In genomic region chr9:110532538-110533291, GRCm38 (mm10) we compare ENCODE assay signal across 8 mouse cellular contexts. TPM values are rescaled to one million over a fixed set of nuclear protein-coding genes. Genes with fewer than 3 reads are reported as not detected.
DNase-seq lines count a peak whose midpoint lies in the region; ATAC-seq and TF ChIP-seq lines count a peak whose summit lies in the region.

Setd2 (plus strand) TSS chr9:110532597.

- TF ChIP-seq CTCF in intestine, postnatal 0 days (IDR thresholded peaks at IDR 0.05; ENCODE audit: low read depth), result no peak

- under 1% methylated on average over 108 of the region's 109 CpGs for WGBS in embryonic facial prominence, embryonic 10.5 days
- WGBS in intestine, postnatal 0 days, result under 1% methylated on average over 84 of the region's 109 CpGs
- under 1% methylated on average over 92 of the region's 109 CpGs for WGBS in midbrain, embryonic 10.5 days

- ATAC-seq in intestine, postnatal 0 days, result peak; percentile 70

- peaks cover 30% of the 10 kb centered on the region for H3K36me3 ChIP-seq in embryonic facial prominence, embryonic 10.5 days (replicated peaks)
- no peaks in the 10 kb centered on the region for H3K36me3 ChIP-seq in intestine, postnatal 0 days (ENCODE audit: control insufficient read depth, insufficient read depth)
- H3K36me3 ChIP-seq in midbrain, embryonic 10.5 days, result peaks cover 22% of the 10 kb centered on the region

- H3K27ac ChIP-seq in embryonic facial prominence, embryonic 10.5 days (replicated peaks), result peak within 1 kb of the TSS; percentile 98
- peak within 1 kb of the TSS; percentile 99 for H3K27ac ChIP-seq in intestine, postnatal 0 days (ENCODE audit: low read depth, low read length)
- H3K27ac ChIP-seq in midbrain, embryonic 10.5 days (replicated peaks), result peak within 1 kb of the TSS; percentile 98

- peak within 1 kb of the TSS; percentile 99 for H3K9ac ChIP-seq in intestine, postnatal 0 days (ENCODE audit: low read depth, low read length)

- peak; percentile 79 for DNase-seq in 3134 (ENCODE audit: extremely low read depth, insufficient read length, low spot score)
- DNase-seq in adrenal gland, adult 8-10 months, result no peak
- peak; percentile 80 for DNase-seq in embryonic facial prominence, embryonic 10.5 days (ENCODE audit: low spot score)
- DNase-seq in gonadal fat pad, adult 2 months (ENCODE audit: low read depth), result no peak
- DNase-seq in left cerebral cortex, postnatal 36 days (ENCODE audit: low spot score in 2 of 2), result peak; percentile 75 to 78
- DNase-seq in midbrain, embryonic 10.5 days (ENCODE audit: low spot score), result peak; percentile 82
- DNase-seq in spleen, adult 18-20 months, result peak; percentile 61 to 72

- peaks cover 26% of the 10 kb centered on the region for H3K4me1 ChIP-seq in embryonic facial prominence, embryonic 10.5 days
- no peaks in the 10 kb centered on the region for H3K4me1 ChIP-seq in intestine, postnatal 0 days (replicated peaks; ENCODE audit: control insufficient read depth, insufficient read depth, low read length)
- peaks cover 32% of the 10 kb centered on the region for H3K4me1 ChIP-seq in midbrain, embryonic 10.5 days

- peak within 1 kb of the TSS; percentile 84 for H3K4me3 ChIP-seq in embryonic facial prominence, embryonic 10.5 days
- peak within 1 kb of the TSS; percentile 78 for H3K4me3 ChIP-seq in intestine, postnatal 0 days (ENCODE audit: low read depth, low read length)
- peak within 1 kb of the TSS; percentile 78 for H3K4me3 ChIP-seq in midbrain, embryonic 10.5 days

- peak within 1 kb of the TSS; percentile 80 for H3K4me2 ChIP-seq in intestine, postnatal 0 days (replicated peaks; ENCODE audit: low read depth)

- intact Hi-C loops in left cerebral cortex, postnatal 36 days (cut with DNase I), result loop anchor here (1.0 to 5.0 kb wide), 2 partner anchors 56 to 120 kb away; partner anchors contain the start of genes Kif9 and Klhl18

- H3K27me3 ChIP-seq in embryonic facial prominence, embryonic 10.5 days (replicated peaks; ENCODE audit: low read depth, poor library complexity, severe bottlenecking), result no peaks in the 10 kb centered on the region
- H3K27me3 ChIP-seq in intestine, postnatal 0 days (replicated peaks; ENCODE audit: control insufficient read depth, insufficient read depth, low read length), result no peaks in the 10 kb centered on the region
- no peaks in the 10 kb centered on the region for H3K27me3 ChIP-seq in midbrain, embryonic 10.5 days (ENCODE audit: low read depth, poor library complexity, severe bottlenecking)

- no peaks in the 10 kb centered on the region for H3K9me3 ChIP-seq in embryonic facial prominence, embryonic 10.5 days
- no peaks in the 10 kb centered on the region for H3K9me3 ChIP-seq in intestine, postnatal 0 days (ENCODE audit: control insufficient read depth)
- H3K9me3 ChIP-seq in midbrain, embryonic 10.5 days (replicated peaks), result no peaks in the 10 kb centered on the region

RNA-seq across cellular contexts. Expression of gene Setd2, which starts in this region (rescaled TPM):
- total RNA-seq in adrenal gland, adult 8-10 months (2022), result 10 to 100 TPM; 62.3 to 89.1 (median 69.2) TPM
- polyA plus RNA-seq in embryonic facial prominence, embryonic 10.5 days (2016; fragmentation: Nextera tagmentation; extraction: Ambion mirVana), result 36.7 and 37.4 TPM in 2 replicates
- 33.1 and 38.8 TPM in 2 replicates for polyA plus RNA-seq in gonadal fat pad, adult 2 months (2012; rRNA removed)
- 12.4 and 15.7 TPM in 2 replicates for polyA plus RNA-seq in intestine, postnatal 0 days (2015; fragmentation: Nextera tagmentation; extraction: Ambion mirVana)
- total RNA-seq in left cerebral cortex, postnatal 36 days (2021), result 10 to 100 TPM; 66.6 to 81.9 TPM
- polyA plus RNA-seq in midbrain, embryonic 10.5 days (2016; fragmentation: Nextera tagmentation; extraction: Ambion mirVana), result 31.5 and 34.0 TPM in 2 replicates

Comparison
In these comparisons a context has a peak if more than half of its experiments do, and no peak if none do; other contexts are left out.
1. DNase-seq: peak in 3134 (single experiment), embryonic facial prominence, embryonic 10.5 days (single experiment), left cerebral cortex, postnatal 36 days (2 of 2), midbrain, embryonic 10.5 days (single experiment) and spleen, adult 18-20 months (2 of 2); none in adrenal gland, adult 8-10 months (single experiment) and gonadal fat pad, adult 2 months (single experiment).
2. Peak in every context shown above with its lines, with median percentiles within 50 percentile points of each other: H3K27ac ChIP-seq and H3K4me3 ChIP-seq.